Mouse (Mus musculus) forebrain, embryonic 10.5 days (tissue): ENCODE data around the gene Cep350. TPM values are rescaled to one million over a fixed set of nuclear protein-coding genes. Genes with fewer than 3 reads are reported as not detected.
A peak's percentile ranks its signal among the peaks of the same experiment; 100 is the strongest.

Experiments
- DNase-seq: peaks from one replicate; pipeline ENCODE4 v3.0.0-alpha.2; 2017; ENCODE audit warnings: low spot score; ENCODE audit errors: extremely low spot score
- H3K27ac ChIP-seq: fragments of 300-500 bp; sonication (generic); 2 replicates; pipeline ENCODE4 v1.5.1; 2016; ENCODE audit warnings: mild to moderate bottlenecking
- H3K27me3 ChIP-seq: fragments of 300-500 bp; sonication (generic); 2 replicates; pipeline ENCODE4 v1.6.1; 2016; ENCODE audit warnings: mild to moderate bottlenecking; ENCODE audit not compliant: poor library complexity, severe bottlenecking
- H3K36me3 ChIP-seq: fragments of 300-500 bp; sonication (generic); replicated peaks from 2 replicates; pipeline ENCODE4 v1.6.1; 2016; ENCODE audit warnings: mild to moderate bottlenecking, moderate library complexity
- H3K4me1 ChIP-seq: fragments of 300-500 bp; sonication (generic); 2 replicates; pipeline ENCODE4 v1.6.1; 2016
- H3K4me3 ChIP-seq: fragments of 300-500 bp; sonication (generic); 2 replicates; pipeline ENCODE4 v1.5.1; 2016; ENCODE audit warnings: mild to moderate bottlenecking, moderate library complexity
- H3K9me3 ChIP-seq: fragments of 300-500 bp; sonication (generic); 2 replicates; pipeline ENCODE4 v1.6.1; 2016; ENCODE audit warnings: mild to moderate bottlenecking, moderate library complexity
- WGBS: fragments of 180-500 bp; shearing (Covaris S2); methylation state at CpG from one replicate; pipeline ENCODE4 v1.1.7; 2016; 5-methylcytosine and 5-hydroxymethylcytosine counted together
- polyA plus RNA-seq: library from polyadenylated mRNA; unstranded; fragments of >200 nt; fragmentation: Nextera tagmentation; extraction: Ambion mirVana; gene quantifications from 2 replicates; pipeline ENCODE4 v1.2.1, GENCODE M21; 2016

Gene Cep350
- polyA plus RNA-seq, 1 experiment from 2014 or later, result 6.1 TPM

DNA sequence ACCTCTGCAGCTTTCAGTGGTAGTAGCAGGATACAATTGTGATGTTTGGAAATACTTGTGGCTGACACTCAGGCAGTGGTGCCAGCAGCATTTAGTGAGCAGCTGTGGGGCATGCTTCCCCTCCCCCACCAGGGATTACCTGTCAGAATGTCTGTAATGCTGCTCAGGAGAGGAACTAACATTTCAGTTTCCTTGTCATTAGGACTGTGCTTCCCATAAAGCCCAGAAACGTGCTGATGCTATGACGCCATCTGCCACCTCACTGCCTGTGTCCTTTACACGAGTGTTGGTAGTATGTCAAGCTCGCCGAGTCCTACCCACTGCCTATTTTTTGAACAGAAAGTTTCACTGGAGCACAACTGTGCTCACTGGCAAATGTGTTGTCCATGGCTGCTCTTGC lies 152.4 kb downstream of the Cep350 start:
- Histone ChIP-seq H3K27me3 (no peaks in the 10 kb centered on the region), H3K4me3 (no peak overlapping the region), H3K36me3 (no peaks in the 10 kb centered on the region), H3K9me3 (no peaks in the 10 kb centered on the region), H3K27ac (no peak overlapping the region), H3K4me1 (no peaks in the 10 kb centered on the region)
- 90% methylated on average over 5 of the region's 5 CpGs for WGBS
- DNase-seq, result no peak

DNA sequence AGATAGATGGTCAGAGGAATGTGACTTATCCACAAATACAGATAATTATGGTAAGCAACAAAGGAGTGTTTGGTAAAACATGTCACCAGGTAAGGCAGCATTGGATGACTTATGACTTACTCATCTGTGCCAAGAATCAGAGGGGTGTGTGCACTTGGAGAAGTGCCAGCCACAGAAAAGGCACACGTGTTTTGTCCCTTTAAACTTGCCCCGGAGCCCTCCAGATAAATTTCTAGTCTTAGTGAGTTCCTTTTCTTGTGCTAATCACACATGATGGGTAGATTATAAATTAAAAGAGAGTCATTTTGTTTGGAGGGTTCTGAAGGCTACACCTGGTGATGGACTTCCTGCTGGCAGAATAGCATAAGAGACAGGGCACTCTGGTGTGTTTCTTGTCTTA lies 156.9 kb downstream of the Cep350 start:
- DNase-seq, result no peak
- Histone ChIP-seq H3K27me3 (peaks cover 30% of the 10 kb centered on the region), H3K36me3 (no peaks in the 10 kb centered on the region), H3K4me1 (peaks cover 16% of the 10 kb centered on the region), H3K9me3 (no peaks in the 10 kb centered on the region), H3K4me3 (no peak overlapping the region), H3K27ac (no peak overlapping the region)
- 80% methylated on average over 2 of the region's 2 CpGs for WGBS

DNA sequence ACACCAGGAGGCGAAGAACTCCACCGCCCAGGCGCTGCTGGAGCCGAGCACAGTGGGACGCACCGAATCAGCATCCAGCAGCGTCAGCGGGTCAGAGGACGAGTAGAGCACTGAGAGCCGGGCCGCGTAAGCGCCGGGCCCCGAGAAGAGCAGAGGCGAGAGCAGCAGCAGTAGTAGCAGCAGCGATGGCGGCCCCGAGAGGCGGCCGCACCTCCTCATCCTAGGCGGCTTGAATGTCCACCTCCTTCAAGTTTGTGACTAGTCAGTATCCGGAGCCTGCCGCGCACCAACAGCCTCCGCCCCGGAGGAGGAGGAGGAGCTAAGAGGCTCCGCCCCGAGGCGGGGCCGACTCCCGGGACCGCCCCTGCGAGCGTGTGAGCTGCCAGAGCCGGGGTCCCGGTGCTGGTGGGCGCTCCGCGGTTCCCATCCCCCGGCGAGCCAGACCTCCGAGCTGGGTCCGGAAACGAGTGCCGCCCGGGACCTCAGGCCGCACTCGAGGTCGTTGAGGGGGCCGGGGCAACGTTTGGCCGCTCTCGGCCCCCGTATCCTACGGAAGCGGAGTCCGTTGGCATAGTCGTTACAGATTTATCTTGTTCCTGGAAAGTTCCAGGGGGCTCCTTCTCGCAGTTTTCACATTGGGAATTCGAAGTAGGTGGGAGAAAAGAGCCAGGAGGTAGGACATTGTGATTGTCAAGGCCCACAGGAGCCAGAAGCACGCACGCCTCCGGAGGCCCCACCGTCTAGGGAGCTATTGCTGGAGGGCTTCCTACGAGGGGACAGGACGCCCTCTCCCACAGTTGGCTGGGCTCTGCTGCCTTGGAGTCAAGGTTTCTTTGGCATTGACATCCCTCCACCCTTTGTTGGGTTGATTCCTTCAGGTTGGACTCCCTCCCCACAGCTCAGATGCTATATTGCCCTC lies 160.2 kb downstream of the Cep350 start, which contains the start of gene Qsox1:
Qsox1 (minus strand) TSS at position 309 of the 919 bp plus-strand sequence.
- under 1% methylated on average over 67 of the region's 67 CpGs for WGBS
- peak; percentile 88 for DNase-seq
- no peaks in the 10 kb centered on the region for H3K36me3 ChIP-seq
- H3K27ac ChIP-seq, result peak within 1 kb of the TSS; percentile 85
- peaks cover 36% of the 10 kb centered on the region for H3K27me3 ChIP-seq
- H3K4me1 ChIP-seq, result peaks cover 28% of the 10 kb centered on the region
- H3K4me3 ChIP-seq, result peak within 1 kb of the TSS; percentile 87
- no peaks in the 10 kb centered on the region for H3K9me3 ChIP-seq

DNA sequence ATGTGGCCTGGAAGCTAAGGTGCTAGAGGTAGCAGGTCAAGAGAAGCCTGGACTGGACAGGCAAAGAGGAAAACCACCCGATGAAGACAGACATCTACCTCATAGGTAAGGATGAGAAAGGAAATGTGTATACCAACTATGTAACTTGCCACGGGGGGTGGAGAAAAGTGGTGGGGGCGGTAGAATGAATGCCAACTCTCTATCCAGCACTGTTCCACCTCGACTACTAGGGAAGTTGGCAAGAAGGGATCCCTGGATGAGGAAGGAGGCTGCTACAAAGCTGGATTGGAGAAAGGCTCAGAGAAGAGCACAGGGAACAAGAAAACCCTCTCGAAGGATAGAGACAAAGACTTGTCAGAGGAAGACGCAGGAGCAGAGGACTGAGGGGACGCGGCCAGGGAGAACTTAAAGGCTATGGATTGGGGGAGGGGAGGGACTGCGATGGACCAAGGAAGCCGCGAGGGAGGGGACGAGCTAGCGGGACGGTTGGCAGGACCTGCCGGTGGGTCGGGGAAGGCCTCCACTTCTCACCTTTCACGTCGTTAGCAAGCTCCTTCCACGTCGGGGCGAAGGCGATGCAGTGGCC lies 161.0 kb downstream of the Cep350 start:
- Histone ChIP-seq H3K27ac (peak overlapping the region; percentile 85), H3K27me3 (peaks cover 36% of the 10 kb centered on the region), H3K4me3 (peak overlapping the region; percentile 87), H3K9me3 (no peaks in the 10 kb centered on the region), H3K36me3 (no peaks in the 10 kb centered on the region), H3K4me1 (peaks cover 28% of the 10 kb centered on the region)
- WGBS, result 4% methylated on average over 22 of the region's 22 CpGs
- no peak for DNase-seq

DNA sequence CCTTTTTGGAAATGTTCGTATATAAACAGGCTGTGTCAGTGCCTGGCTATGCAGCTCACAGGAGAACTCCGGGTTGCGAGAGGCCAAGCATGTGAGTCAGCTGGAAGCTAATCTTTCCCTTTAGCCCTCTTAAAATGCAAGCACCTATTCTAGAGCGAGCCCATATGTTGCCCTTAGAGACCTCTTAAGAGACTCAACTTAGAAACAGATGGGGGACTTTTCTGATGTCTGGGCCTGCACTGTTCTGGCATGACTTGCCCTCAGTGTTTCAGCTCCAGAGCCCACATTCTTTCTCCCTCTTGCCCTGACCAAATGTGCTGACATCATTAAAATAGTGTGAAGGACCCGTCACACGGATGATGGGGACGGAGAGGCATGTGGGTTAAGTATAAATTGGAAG lies 162.4 kb downstream of the Cep350 start:
- H3K27ac ChIP-seq, result no peak overlapping the region
- H3K36me3 ChIP-seq, result no peaks in the 10 kb centered on the region
- peaks cover 28% of the 10 kb centered on the region for H3K4me1 ChIP-seq
- H3K27me3 ChIP-seq, result peaks cover 36% of the 10 kb centered on the region
- no peak for DNase-seq
- 76% methylated on average over 7 of the region's 7 CpGs for WGBS
- H3K9me3 ChIP-seq, result no peaks in the 10 kb centered on the region
- no peak overlapping the region for H3K4me3 ChIP-seq

DNA sequence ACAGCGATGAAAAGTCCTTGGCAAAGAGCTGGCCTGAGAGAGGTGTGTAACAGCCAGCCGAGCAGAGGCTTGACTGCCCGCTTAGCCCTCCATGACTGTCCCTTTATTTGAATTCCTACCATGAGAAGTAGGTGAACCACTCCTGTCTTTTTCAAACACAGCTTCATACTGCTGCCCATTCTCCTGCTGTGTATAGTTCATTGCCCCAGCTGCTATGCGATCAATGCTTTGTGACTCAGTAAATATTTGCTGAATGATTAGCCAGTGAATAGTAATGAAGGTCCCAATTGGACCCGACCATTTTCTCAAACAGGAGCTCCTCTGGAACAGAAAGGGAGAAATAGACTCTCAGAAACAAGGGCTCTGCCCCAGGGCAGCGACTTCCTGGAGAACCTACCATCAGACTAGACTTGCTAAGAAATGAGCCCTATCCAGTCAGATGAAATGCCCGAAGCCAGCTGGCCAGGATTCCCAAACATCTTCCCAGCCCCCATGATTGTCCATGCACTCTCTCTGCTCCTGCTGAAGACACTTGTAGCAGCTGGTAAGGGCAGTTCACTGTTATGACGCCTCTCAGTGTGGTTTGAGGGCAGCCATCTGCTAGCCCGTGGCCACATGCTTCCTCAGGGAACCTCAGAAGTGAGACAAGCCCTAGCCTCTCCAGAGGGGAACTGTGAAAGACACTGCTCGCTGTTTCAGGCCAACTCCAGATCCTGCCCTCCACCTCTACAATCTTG lies 163.2 kb downstream of the Cep350 start:
- 83% methylated on average over 10 of the region's 10 CpGs for WGBS
- Histone ChIP-seq H3K4me1 (peaks cover 28% of the 10 kb centered on the region), H3K9me3 (no peaks in the 10 kb centered on the region), H3K4me3 (no peak overlapping the region), H3K27me3 (peaks cover 35% of the 10 kb centered on the region), H3K27ac (no peak overlapping the region), H3K36me3 (no peaks in the 10 kb centered on the region)
- DNase-seq, result no peak

DNA sequence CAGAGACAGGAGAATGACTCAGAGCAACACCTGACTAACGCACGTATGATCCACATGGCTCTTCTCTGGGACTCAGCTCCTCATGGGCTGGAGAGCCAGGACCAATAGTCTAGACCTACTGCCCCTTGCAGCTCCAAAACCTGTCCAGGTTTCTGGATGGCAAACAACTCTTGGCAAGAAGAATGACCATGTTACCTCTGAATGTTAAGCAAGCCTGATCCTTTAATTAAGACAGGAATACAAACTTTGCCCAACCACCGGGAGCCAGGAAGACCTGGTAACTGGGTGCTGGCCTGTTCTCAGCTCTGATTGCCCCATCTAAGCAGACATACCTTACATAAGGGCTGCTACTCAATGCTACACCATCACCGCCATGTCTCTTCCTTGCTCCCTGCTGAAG lies 164.8 kb downstream of the Cep350 start:
- Histone ChIP-seq H3K27me3 (peaks cover 19% of the 10 kb centered on the region), H3K4me3 (no peak overlapping the region), H3K27ac (no peak overlapping the region), H3K4me1 (peaks cover 27% of the 10 kb centered on the region), H3K9me3 (no peaks in the 10 kb centered on the region), H3K36me3 (peaks cover 2% of the 10 kb centered on the region; the same call in 1 of the 2 replicates)
- WGBS, result 98% methylated on average over 4 of the region's 4 CpGs
- DNase-seq, result no peak

DNA sequence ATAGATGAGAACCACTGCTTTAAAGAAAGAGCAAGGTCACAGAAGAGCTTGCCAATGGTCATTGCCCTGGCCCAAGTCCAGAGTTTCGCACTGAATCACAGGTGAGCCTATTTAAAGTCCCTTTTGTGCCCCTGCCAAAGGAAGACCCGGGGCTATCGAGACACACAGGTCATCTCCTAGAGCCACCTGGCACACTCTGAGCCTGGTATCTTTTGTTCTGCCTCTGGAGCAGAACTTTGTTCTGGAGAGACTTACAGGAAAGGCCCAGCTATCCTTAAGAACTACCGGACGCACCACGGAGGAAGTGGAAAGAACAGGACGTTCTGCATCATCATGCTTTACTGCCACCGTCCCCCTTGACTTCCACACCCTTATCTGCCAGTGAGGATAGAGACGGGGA lies 167.4 kb downstream of the Cep350 start:
- H3K36me3 ChIP-seq, result peaks cover 16% of the 10 kb centered on the region
- WGBS, result 96% methylated on average over 9 of the region's 9 CpGs
- H3K4me3 ChIP-seq, result no peak overlapping the region
- H3K27ac ChIP-seq, result no peak overlapping the region
- H3K9me3 ChIP-seq, result no peaks in the 10 kb centered on the region
- H3K4me1 ChIP-seq, result peaks cover 8% of the 10 kb centered on the region
- DNase-seq, result no peak
- 0 out of 2 replicates have a peak, but pooled peaks cover under 1% of the 10 kb centered on the region for H3K27me3 ChIP-seq

DNA sequence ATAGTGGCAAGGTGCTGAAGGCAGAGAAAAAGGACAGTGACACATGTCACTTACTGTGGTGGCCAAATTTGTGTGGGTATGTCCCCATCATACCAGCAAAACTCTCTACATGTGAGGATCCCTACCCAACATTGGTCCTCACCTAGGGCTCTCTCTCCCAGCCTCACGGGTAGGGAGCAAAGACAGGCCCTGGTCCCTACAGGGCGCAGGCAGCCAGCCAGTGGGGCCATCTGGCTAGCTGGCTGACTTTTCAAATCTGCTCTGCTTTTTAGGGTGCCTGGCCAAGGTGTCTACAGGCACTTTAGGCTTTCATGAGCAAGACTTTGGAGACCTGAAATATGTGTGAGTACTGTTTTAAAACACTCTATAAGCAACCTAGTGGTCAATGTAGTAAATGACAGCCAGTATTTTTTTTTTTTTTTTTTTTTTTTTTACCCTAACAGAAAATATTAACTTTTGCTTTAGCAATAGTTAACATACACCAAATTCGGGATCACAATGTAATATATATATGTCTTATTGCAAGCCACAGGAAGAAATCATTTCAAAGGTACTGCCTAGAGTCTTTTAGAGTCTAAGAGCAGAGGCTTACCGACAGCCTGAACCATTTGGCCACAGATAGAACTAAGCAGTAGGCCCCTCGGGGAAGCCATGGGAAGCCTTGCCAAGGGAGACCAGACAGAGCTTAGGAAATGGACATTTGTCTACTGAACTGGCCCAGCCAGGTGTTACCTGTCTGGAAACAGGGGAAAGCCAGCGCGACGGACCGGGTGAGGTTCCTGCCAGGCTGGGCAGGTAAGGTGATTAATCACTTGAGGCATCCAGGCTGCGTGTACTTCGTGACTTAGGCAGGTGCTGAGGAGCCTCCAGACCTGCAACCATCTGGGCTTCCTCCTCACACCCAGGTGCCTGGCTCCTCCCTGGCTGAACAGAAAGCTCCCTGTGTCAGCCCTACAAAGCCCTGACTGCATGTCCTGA lies 171.8 kb downstream of the Cep350 start:
- 87% methylated on average over 11 of the region's 11 CpGs for WGBS
- Histone ChIP-seq H3K4me1 (0 out of 2 replicates have a peak, but pooled peaks cover 8% of the 10 kb centered on the region), H3K4me3 (no peak overlapping the region), H3K9me3 (no peaks in the 10 kb centered on the region), H3K36me3 (peaks cover 25% of the 10 kb centered on the region), H3K27me3 (no peaks in the 10 kb centered on the region), H3K27ac (no peak overlapping the region)
- no peak for DNase-seq

DNA sequence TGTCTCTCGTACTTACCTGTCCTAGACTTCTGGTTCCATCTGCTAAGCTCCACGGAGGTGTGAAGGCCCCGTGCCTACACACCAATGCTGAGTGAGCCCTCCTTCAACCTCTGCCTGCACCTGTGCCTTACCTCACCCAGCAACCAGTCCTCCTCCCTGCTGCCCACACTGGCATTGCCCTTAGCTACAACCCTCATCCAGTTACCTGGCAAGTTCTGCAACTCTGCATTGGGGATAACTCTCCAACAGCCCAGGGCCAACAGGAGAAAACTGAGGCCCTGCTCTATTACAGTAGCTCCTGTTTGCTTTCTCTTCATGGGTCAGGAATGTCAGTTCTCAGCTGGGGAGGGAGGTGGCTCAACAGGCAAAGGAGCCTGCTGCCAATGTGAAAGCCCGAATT lies 175.1 kb downstream of the Cep350 start:
- H3K36me3 ChIP-seq, result peaks cover 45% of the 10 kb centered on the region
- H3K4me1 ChIP-seq, result 0 out of 2 replicates have a peak, but pooled peaks cover 8% of the 10 kb centered on the region
- 87% methylated on average over 4 of the region's 4 CpGs for WGBS

DNA sequence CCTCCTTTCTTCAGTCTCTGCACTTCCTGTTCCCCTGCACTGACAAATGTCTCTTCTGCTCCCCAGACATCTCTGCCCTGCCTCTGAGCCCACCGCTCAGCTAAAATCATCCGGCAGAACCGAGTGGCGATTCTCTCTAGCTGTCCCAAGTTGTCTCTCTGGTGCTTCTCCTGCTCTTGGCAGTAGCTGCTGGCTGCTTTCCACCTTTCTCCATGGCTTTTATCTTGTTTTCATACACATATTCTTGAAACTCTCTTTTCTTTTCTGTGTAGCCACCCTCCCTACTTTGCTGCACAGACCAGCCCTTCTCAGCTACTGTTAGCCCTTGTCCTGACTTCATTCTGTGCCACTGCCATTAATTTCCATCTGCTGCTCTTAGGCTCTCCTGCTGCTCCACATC lies 175.6 kb downstream of the Cep350 start:
- no peak for DNase-seq
- Histone ChIP-seq H3K4me3 (no peak overlapping the region), H3K36me3 (peaks cover 41% of the 10 kb centered on the region), H3K27ac (no peak overlapping the region), H3K27me3 (no peaks in the 10 kb centered on the region), H3K4me1 (0 out of 2 replicates have a peak, but pooled peaks cover 8% of the 10 kb centered on the region), H3K9me3 (no peaks in the 10 kb centered on the region)
- WGBS, result 91% methylated on average over 4 of the region's 4 CpGs

More for the DNA sequence above, 175.1 kb downstream of the Cep350 start:
- Histone ChIP-seq H3K27me3 (no peaks in the 10 kb centered on the region), H3K9me3 (no peaks in the 10 kb centered on the region), H3K4me3 (no peak overlapping the region), H3K27ac (no peak overlapping the region)
- no peak for DNase-seq
